Mouse (Mus musculus): ENCODE data around the gene Olfr1337.
"Not testable (repeated sequence)": the region's sequence is repeated elsewhere in the genome, so short reads cannot be mapped to it uniquely, and the experiment has no call there.

Gene Olfr1337

GRCm38 (mm10) chr4:118782486-118782885 lies at the start of gene Olfr1337:
Gene Olfr1337 (minus strand): TSS chr4:118782586.
- no peak for DNase-seq (ENCODE audit: low read depth)

- no peak for DNase-seq (ENCODE audit: low read depth)
Measured at GRCm38 (mm10) chr4:118818921-118819320, 36.5 kb upstream of the Olfr1337 start.

- no peak for DNase-seq (ENCODE audit: low read depth)
Measured at GRCm38 (mm10) chr4:118809844-118810243, 27.5 kb upstream of the Olfr1337 start, which contains the start of gene Olfr1335. Gene Olfr1335 (minus strand): TSS chr4:118809944.

GRCm38 (mm10) chr4:118792796-118793195 lies 10.4 kb upstream of the Olfr1337 start:
- not testable (repeated sequence) for DNase-seq (ENCODE audit: low read depth)

- no peak for DNase-seq (ENCODE audit: low read depth)
Measured at GRCm38 (mm10) chr4:118758637-118759036, 23.7 kb downstream of the Olfr1337 start, which contains the start of gene Olfr1338. Gene Olfr1338 (minus strand): TSS chr4:118758737.

GRCm38 (mm10) chr4:118741881-118742280 lies 40.5 kb downstream of the Olfr1337 start:
- DNase-seq (ENCODE audit: low read depth): no peak

- DNase-seq (ENCODE audit: low read depth): no peak
Measured at GRCm38 (mm10) chr4:118740988-118741698, 41.2 kb downstream of the Olfr1337 start.

- DNase-seq (ENCODE audit: low read depth): no peak
Measured at GRCm38 (mm10) chr4:118739574-118739973, 42.8 kb downstream of the Olfr1337 start.

- DNase-seq (ENCODE audit: low read depth): no peak
Measured at GRCm38 (mm10) chr4:118731875-118732274, 50.5 kb downstream of the Olfr1337 start, which contains the start of gene Olfr1339. Gene Olfr1339 (plus strand): TSS chr4:118732175.
